Mouse (Mus musculus): Measurements from ENCODE around the gene Zfp398.

Gene Zfp398

GRCm38 (mm10) chr6:47904361-47904760, 68.9 kb downstream of the Zfp398 start:
- no peak for DNase-seq

GRCm38 (mm10) chr6:47904917-47905695, 69.6 kb downstream of the Zfp398 start:
- no peak for DNase-seq

- DNase-seq = no peak
Observed at GRCm38 (mm10) chr6:47906326-47906725, 70.9 kb downstream of the Zfp398 start.

- no peak for DNase-seq
Observed at GRCm38 (mm10) chr6:47909007-47909406, 73.5 kb downstream of the Zfp398 start.

GRCm38 (mm10) chr6:47911650-47912049, 76.2 kb downstream of the Zfp398 start:
- no peak for DNase-seq

GRCm38 (mm10) chr6:47912991-47913390, 77.5 kb downstream of the Zfp398 start:
- no peak for DNase-seq

- DNase-seq = no peak
Observed at GRCm38 (mm10) chr6:47917051-47917450, 81.6 kb downstream of the Zfp398 start.

- no peak for DNase-seq
Observed at GRCm38 (mm10) chr6:47918768-47919274, 83.4 kb downstream of the Zfp398 start.

- no peak for DNase-seq
Observed at GRCm38 (mm10) chr6:47919646-47920446, 84.4 kb downstream of the Zfp398 start.

GRCm38 (mm10) chr6:47920447-47921340, 85.2 kb downstream of the Zfp398 start, which contains the start of gene Zfp212:
TSS of gene Zfp212 (plus strand) at chr6:47920476.
- DNase-seq = peak; percentile 91 to 92
